Mouse (Mus musculus) CD4-positive helper T cell, adult 2 months (primary cell): Measurements from ENCODE around the gene Sdr9c7.
A peak's percentile ranks its signal among the peaks of the same experiment; 100 is the strongest.
"Not testable (repeated sequence)": the region's sequence is repeated elsewhere in the genome, so short reads cannot be mapped to it uniquely, and the experiment has no call there.

ENCODE experiments used
- DNase-seq: peaks from one replicate; pipeline ENCODE4 v3.0.0-alpha.2; 2012; ENCODE audit warnings: low read depth, missing footprints, low spot score

The Sdr9c7 gene

DNA sequence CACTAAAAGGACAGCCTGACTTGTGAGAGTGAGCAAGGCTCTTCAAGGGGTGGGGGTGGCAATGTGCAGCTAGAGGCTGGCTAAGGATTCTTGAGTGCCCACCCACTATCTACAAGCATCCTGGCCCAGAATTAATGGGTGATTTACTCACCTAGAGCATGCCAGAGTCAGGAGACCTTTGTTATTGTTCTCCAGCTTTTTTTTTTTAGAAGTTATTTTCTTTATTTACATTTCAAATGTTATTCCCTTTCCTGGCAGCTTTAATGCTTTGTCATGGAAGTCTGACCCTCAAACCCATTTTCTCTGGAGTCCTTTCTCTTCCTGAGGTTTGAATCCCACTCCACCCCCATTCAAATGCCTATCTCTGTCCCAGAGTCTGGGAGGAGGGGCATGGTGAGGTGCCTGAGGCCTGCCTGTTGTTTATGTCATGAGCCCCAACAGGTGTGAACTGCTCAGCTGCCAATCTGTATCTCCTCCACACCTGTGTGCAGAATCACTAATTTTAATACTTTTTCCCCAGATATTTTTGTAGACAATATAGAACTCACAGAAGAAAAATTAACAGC is 9.2 kb downstream of the Sdr9c7 start:
- no peak for DNase-seq

- DNase-seq, result no peak
Observed at GRCm38 (mm10) chr10:127915578-127915977, 17.3 kb downstream of the Sdr9c7 start.

DNA sequence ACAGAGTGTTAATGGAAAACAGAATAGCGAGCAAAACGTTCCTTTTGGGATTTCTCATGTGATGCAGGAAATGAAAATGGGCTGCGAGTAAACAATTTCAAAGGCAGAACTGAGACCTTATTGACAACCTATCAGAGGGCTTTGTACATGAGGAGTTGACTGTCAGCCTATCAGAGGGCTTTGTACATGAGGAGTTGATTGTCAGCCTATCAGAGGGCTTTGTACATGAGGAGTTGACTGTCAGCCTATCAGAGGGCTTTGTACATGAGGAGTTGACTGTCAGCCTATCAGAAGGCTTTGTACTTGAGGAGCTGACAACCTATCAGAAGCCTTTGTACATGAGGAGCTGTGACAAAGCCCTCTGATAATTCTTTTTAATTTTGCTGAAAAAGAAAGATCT is 18.9 kb downstream of the Sdr9c7 start:
- not testable (repeated sequence) for DNase-seq

- no peak for DNase-seq
Observed at GRCm38 (mm10) chr10:127917651-127918050, 19.3 kb downstream of the Sdr9c7 start.

DNA sequence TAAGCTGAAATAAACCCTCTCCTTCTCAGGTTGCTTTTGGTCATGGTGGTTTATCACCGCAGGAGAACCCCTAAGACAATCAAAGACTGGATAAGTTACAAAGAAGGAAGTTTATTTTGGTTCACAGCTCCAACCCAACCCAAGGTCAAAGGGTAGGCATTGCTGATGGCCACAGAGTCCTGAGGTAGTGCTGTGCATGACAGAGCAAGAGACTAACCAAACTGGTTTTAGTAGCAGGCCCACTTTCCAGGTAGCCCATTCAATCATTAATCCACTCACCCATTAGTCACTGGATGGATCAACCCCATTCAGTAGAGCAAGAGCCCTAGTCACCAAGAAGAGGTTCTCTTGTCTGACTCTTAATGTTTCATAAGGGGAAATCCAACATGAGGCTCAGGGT is 23.9 kb downstream of the Sdr9c7 start:
- DNase-seq, result no peak

DNA sequence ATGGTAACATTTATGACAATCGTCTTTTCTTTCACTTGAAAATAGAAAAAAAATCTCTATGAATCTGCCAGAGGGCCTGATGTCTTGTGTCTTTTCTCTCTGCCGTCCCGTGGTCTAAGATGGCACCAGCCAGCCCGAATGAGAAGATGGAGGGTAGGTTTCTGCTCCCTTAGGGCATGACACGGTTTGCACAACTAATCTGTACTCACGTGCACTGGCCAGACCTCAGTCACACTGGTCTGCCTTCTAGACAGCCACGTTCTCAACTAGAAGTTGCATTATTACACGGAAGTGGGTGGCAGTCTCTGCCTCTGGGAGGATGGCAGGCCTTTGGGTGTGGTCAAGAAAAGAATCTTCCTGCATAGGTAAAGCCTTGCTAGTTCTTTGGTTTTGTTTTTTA is 24.7 kb downstream of the Sdr9c7 start:
- DNase-seq, result no peak

- no peak for DNase-seq
Observed at GRCm38 (mm10) chr10:127924597-127925378, 26.5 kb downstream of the Sdr9c7 start.

- DNase-seq, result no peak
Observed at GRCm38 (mm10) chr10:127927737-127928136, 29.4 kb downstream of the Sdr9c7 start.

DNA sequence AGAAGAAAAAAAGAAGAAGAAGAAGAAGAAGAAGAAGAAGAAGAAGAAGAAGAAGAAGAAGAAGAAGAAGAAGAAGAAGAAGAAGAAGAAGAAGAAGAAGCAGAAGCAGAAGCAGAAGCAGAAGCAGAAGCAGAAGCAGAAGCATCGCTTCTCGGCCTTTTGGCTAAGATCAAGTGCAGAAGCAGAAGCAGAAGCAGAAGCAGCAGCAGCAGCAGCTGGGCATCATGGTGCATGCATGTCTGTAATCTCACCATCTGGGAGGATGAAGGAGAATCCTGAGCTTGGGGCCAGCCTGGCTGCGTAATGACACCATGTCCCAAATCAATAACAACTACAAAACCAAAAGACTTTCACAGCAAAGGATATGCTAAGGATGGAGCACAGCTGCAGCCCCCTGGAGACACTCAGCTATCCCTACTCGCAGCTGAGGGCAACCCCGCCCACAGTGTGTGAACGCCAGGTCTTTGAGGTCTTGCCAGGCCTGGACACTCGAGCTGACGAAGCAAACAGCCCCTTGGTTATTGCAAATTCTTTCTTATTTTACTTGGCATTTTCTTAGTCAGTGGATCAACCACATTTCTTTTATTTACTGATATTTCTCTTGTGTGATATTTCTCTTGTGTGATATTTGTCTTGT is 34.1 kb downstream of the Sdr9c7 start:
- DNase-seq, result no peak

- no peak for DNase-seq
Observed at GRCm38 (mm10) chr10:127936271-127936670, 38.0 kb downstream of the Sdr9c7 start.

- DNase-seq, result no peak
Observed at GRCm38 (mm10) chr10:127936747-127937409, 38.6 kb downstream of the Sdr9c7 start.

- peak; percentile 58 for DNase-seq
Observed at GRCm38 (mm10) chr10:127937428-127938010, 39.2 kb downstream of the Sdr9c7 start.

DNA sequence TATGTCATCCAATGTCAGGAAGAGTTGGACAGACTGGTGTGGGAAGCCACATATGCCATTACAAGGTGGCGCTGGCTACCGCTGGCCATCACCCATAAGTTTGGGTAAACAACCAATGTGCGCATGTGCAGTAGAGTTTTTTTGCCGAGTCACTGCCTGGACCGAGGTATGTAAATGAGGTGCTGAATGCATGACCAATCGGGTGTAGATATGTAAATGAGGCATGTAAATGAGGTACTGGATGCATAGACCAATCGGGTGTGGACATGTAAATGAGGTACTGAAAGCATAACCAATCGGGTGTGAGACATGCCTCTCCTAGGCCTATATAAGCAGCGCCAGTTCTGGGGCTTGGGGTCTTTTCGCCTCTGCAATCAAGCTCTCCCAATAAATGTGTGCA is 41.3 kb downstream of the Sdr9c7 start:
- DNase-seq, result not testable (repeated sequence)

DNA sequence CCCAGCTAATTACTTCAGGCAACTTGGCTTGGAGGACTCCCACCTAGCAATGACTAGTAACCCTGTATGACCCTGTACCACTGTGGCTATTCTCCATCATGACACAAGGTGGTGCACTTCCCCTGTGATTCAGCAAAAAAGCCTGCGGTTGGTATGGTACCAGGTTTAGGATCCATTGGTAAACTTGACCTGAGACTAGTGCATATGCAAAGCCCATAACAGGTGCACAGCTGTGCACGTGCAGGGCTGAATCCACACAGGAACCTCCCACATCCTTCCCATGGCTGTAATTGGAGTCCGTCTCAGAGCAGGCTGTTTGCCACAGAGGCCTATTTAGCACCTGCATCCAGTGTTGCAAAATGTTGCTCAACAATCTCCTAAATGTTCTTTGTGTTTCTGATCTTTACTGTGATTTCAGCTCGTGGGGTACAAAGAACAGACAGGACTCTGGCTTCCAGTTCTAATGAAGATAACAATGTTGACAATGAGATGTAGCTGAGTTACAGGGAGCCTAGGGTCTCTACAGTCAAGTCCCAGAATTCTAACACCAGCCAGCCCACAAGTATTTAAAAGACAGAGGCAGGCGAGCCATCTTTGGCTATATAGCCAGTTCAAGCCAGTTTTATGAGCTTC is 47.2 kb downstream of the Sdr9c7 start:
- peak; percentile 52 for DNase-seq

GRCm38 (mm10) chr10:127949596-127950130 is 51.3 kb downstream of the Sdr9c7 start:
- DNase-seq, result no peak

DNA sequence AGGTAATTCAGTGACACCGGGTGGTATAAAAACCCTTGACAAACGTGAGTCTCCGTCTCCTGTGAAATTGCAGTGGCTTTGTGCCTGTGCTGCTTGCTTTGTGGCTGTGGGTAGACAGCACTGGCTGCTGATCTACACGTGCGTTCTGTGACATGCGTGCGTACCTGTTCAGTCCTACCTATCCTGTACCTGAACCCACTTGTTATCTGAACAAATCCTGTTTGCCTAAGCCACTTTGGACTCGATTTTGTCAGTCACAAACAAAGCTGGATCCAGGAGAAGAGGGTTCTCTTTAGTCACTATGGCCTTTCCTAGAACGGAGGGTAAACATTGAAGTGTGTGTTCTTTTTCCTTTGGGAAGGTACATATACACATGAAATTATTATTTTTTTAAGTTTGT is 53.1 kb downstream of the Sdr9c7 start:
- DNase-seq, result no peak

- DNase-seq, result no peak
Observed at GRCm38 (mm10) chr10:127951821-127952220, 53.5 kb downstream of the Sdr9c7 start.

DNA sequence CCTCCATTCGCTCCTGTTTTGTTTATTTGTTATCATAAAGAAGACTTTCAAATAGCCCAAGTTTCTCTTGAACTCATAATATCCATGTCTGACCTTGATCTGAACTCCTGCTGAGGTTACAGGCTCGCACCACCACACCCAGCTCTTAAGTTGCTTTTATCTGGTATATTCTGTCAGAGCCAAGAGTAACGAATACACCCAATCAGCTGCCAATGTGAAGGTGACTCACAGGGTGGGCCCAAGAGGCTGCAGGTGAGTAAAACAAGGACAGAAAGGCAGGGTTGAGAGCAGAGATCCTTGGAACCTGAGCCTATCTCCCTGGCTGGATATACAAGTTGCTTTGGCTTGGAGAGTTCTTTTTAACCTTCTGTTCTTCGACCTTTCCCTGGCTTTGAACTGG is 56.7 kb downstream of the Sdr9c7 start:
- DNase-seq, result no peak

- peak; percentile 38 for DNase-seq
Observed at GRCm38 (mm10) chr10:127956168-127956816, 58.0 kb downstream of the Sdr9c7 start.

GRCm38 (mm10) chr10:127959161-127959679 is 60.9 kb downstream of the Sdr9c7 start:
- DNase-seq, result no peak
